Mouse (Mus musculus) forebrain, embryonic 10.5 days (tissue): ENCODE data around the gene Unc45b. TPM values are rescaled to one million over a fixed set of nuclear protein-coding genes. Genes with fewer than 3 reads are reported as not detected.
A peak's percentile ranks its signal among the peaks of the same experiment; 100 is the strongest.
"Not testable (repeated sequence)": the region's sequence is repeated elsewhere in the genome, so short reads cannot be mapped to it uniquely, and the experiment has no call there.

Experiments used
- DNase-seq: peaks from one replicate; pipeline ENCODE4 v3.0.0-alpha.2; 2017; ENCODE audit warnings: low spot score; ENCODE audit errors: extremely low spot score
- H3K27ac ChIP-seq: fragments of 300-500 bp; sonication (generic); 2 replicates; pipeline ENCODE4 v1.5.1; 2016; ENCODE audit warnings: mild to moderate bottlenecking
- H3K27me3 ChIP-seq: fragments of 300-500 bp; sonication (generic); 2 replicates; pipeline ENCODE4 v1.6.1; 2016; ENCODE audit warnings: mild to moderate bottlenecking; ENCODE audit not compliant: poor library complexity, severe bottlenecking
- H3K36me3 ChIP-seq: fragments of 300-500 bp; sonication (generic); replicated peaks from 2 replicates; pipeline ENCODE4 v1.6.1; 2016; ENCODE audit warnings: mild to moderate bottlenecking, moderate library complexity
- H3K4me1 ChIP-seq: fragments of 300-500 bp; sonication (generic); 2 replicates; pipeline ENCODE4 v1.6.1; 2016
- H3K4me3 ChIP-seq: fragments of 300-500 bp; sonication (generic); 2 replicates; pipeline ENCODE4 v1.5.1; 2016; ENCODE audit warnings: mild to moderate bottlenecking, moderate library complexity
- H3K9me3 ChIP-seq: fragments of 300-500 bp; sonication (generic); 2 replicates; pipeline ENCODE4 v1.6.1; 2016; ENCODE audit warnings: mild to moderate bottlenecking, moderate library complexity
- WGBS: fragments of 180-500 bp; shearing (Covaris S2); methylation state at CpG from one replicate; pipeline ENCODE4 v1.1.7; 2016; 5-methylcytosine and 5-hydroxymethylcytosine counted together
- polyA plus RNA-seq: library from polyadenylated mRNA; unstranded; fragments of >200 nt; fragmentation: Nextera tagmentation; extraction: Ambion mirVana; gene quantifications from 2 replicates; pipeline ENCODE4 v1.2.1, GENCODE M21; 2016

Gene Unc45b
- polyA plus RNA-seq, 1 experiment from 2014 or later = 0.31 TPM

DNA sequence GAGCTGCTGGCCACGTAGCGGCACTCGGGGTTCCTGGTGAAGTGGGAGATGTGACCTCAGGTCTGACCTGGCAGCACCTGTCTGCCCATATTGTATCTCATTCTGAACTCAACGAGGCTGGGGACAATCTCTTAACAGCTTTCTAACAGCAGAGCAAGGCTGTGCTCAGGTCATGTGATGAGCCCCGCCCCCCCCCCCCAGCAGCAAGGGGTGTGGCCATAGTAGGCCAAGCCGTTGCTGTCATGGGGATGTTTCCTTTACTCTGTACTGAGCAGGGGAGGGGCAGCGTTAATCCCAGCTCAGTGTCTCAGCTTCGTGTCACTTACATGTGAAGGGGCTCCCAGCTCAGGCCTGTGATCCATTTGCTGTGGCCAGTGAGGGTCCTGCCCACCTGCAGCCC, 5.4 kb upstream of the Unc45b start:
- Histone ChIP-seq H3K36me3 (peaks cover 75% of the 10 kb centered on the region), H3K9me3 (no peaks in the 10 kb centered on the region), H3K27ac (no peak overlapping the region), H3K27me3 (0 out of 2 replicates have a peak, but pooled peaks cover 5% of the 10 kb centered on the region), H3K4me3 (no peak overlapping the region), H3K4me1 (peaks cover 15% of the 10 kb centered on the region)
- WGBS = 71% methylated on average over 8 of the region's 8 CpGs
- DNase-seq = no peak

GRCm38 (mm10) chr11:82905816-82906215, 4.5 kb upstream of the Unc45b start:
- H3K36me3 ChIP-seq = peaks cover 66% of the 10 kb centered on the region
- WGBS = 89% methylated on average over 5 of the region's 5 CpGs
- H3K27ac ChIP-seq = no peak overlapping the region
- 0 out of 2 replicates have a peak, but pooled peaks cover 7% of the 10 kb centered on the region for H3K27me3 ChIP-seq
- peaks cover 15% of the 10 kb centered on the region for H3K4me1 ChIP-seq
- no peaks in the 10 kb centered on the region for H3K9me3 ChIP-seq
- H3K4me3 ChIP-seq = no peak overlapping the region
- DNase-seq = no peak

GRCm38 (mm10) chr11:82907651-82908607, 2.4 kb upstream of the Unc45b start, which contains the start of gene Nle1:
Gene Nle1, minus strand, starts transcription at chr11:82908411.
- Histone ChIP-seq H3K27ac (peak within 1 kb of the TSS; percentile 89), H3K4me1 (peaks cover 15% of the 10 kb centered on the region), H3K36me3 (peaks cover 45% of the 10 kb centered on the region), H3K9me3 (no peaks in the 10 kb centered on the region), H3K4me3 (peak within 1 kb of the TSS; percentile 90), H3K27me3 (peaks cover 22% of the 10 kb centered on the region)
- peak; percentile 93 for DNase-seq
- WGBS = 2% methylated on average over 73 of the region's 73 CpGs

- Histone ChIP-seq H3K27ac (peak overlapping the region; percentile 89), H3K36me3 (peaks cover 38% of the 10 kb centered on the region), H3K4me1 (peaks cover 15% of the 10 kb centered on the region), H3K4me3 (peak overlapping the region; percentile 90), H3K9me3 (no peaks in the 10 kb centered on the region), H3K27me3 (peaks cover 28% of the 10 kb centered on the region)
- 60% methylated on average over 10 of the region's 10 CpGs for WGBS
- DNase-seq = no peak
Observed at GRCm38 (mm10) chr11:82908608-82908989, 1.8 kb upstream of the Unc45b start.

GRCm38 (mm10) chr11:82910679-82911389, 484 bp downstream of the Unc45b start:
- Histone ChIP-seq H3K27ac (no peak overlapping the region), H3K4me3 (no peak overlapping the region), H3K9me3 (no peaks in the 10 kb centered on the region), H3K36me3 (peaks cover 16% of the 10 kb centered on the region), H3K4me1 (peaks cover 20% of the 10 kb centered on the region), H3K27me3 (peaks cover 38% of the 10 kb centered on the region)
- no peak for DNase-seq
- 83% methylated on average over 11 of the region's 11 CpGs for WGBS

DNA sequence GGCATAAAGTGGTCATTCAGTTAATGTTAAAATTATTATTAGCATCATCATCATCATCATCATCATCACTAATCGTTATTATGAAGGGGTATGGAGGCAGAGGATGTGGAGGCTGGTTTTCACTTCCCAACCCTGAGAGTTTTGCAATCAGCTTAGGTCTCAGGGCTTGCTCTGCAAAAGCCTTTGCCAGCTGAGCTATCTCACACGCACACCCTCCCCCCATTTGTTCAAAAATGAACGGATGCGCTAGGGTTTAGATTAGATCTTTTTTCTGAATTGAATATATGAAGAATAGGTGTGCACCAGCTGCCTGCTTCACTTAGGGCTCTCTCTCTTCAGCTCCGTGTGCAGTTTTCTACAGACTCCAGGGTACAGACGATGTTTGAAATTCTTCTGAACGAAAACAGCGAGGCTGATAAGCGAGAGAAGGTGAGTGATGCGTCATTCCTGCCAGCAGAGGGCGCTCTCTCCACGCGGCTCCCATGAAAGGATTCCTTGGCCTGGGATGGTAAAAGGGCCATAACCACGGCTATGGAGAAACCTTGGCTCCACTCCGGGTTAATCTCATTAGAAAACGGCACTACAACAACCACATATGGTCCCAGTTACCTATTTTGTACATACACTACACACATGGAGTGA, 4.5 kb downstream of the Unc45b start:
- Histone ChIP-seq H3K27me3 (peaks cover 46% of the 10 kb centered on the region), H3K27ac (no peak overlapping the region), H3K4me3 (peak overlapping the region; percentile 39), H3K4me1 (peaks cover 6% of the 10 kb centered on the region; the same call in 1 of the 2 replicates), H3K36me3 (no peaks in the 10 kb centered on the region), H3K9me3 (no peaks in the 10 kb centered on the region)
- DNase-seq = peak; percentile 86
- WGBS = 9% methylated on average over 16 of the region's 16 CpGs

DNA sequence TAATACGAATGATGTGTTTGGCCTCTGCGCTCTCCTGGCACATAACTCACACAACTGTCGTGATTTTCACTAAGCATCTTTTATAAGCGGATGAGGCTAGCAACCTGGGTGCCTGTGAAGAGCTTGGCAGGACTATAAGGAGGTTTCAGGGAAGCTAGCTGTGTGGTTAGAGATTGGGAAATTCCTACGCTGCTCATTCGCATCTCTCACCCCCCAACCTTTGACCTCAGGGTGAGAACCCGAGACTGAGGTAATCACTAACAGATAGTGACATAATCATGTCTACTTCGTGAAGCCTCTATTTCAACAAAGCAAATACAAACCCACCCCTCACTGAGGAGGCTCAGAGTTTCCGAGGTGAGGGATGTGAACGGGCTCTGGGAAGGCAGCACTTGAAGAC, 10.4 kb downstream of the Unc45b start:
- Histone ChIP-seq H3K36me3 (no peaks in the 10 kb centered on the region), H3K4me3 (no peak overlapping the region), H3K27me3 (peaks cover 49% of the 10 kb centered on the region), H3K9me3 (no peaks in the 10 kb centered on the region), H3K27ac (no peak overlapping the region), H3K4me1 (no peaks in the 10 kb centered on the region)
- WGBS = 53% methylated on average over 10 of the region's 10 CpGs
- no peak for DNase-seq

DNA sequence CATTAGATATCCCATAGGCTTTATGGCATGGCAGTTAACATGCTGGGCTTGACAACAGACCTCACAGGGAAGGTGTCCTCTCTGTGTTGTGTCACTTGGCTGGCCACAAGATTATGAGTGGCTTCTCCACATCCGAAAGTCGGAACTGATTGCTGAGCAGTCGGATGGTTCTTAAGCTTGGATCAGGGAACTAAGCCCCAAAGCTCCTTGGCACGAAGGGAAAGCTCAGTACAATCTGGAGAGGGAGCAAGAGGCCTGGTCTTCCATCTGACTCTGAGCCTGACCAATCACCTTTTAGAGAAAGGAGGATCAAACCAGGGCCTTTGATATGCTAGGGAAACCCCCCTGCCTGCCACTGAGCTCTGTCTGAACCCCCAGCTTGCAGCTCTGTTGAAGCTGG, 11.3 kb downstream of the Unc45b start:
- Histone ChIP-seq H3K36me3 (no peaks in the 10 kb centered on the region), H3K4me3 (no peak overlapping the region), H3K27ac (no peak overlapping the region), H3K27me3 (peaks cover 56% of the 10 kb centered on the region), H3K9me3 (no peaks in the 10 kb centered on the region), H3K4me1 (no peaks in the 10 kb centered on the region)
- WGBS = 74% methylated on average over 4 of the region's 4 CpGs
- DNase-seq = no peak

GRCm38 (mm10) chr11:82923910-82924309, 13.6 kb downstream of the Unc45b start:
- not testable (repeated sequence) for H3K27ac ChIP-seq, H3K36me3 ChIP-seq, H3K4me3 ChIP-seq, H3K4me1 ChIP-seq, DNase-seq, H3K9me3 ChIP-seq
- peaks cover 75% of the 10 kb centered on the region for H3K27me3 ChIP-seq
- WGBS = 94% methylated on average over 6 of the region's 6 CpGs

- no peak for DNase-seq
- Histone ChIP-seq H3K27me3 (peaks cover 86% of the 10 kb centered on the region), H3K36me3 (no peaks in the 10 kb centered on the region), H3K27ac (no peak overlapping the region), H3K9me3 (no peaks in the 10 kb centered on the region), H3K4me1 (peaks cover 22% of the 10 kb centered on the region), H3K4me3 (no peak overlapping the region)
- 25% methylated on average over 20 of the region's 20 CpGs for WGBS
Observed at GRCm38 (mm10) chr11:82928897-82929632, 18.7 kb downstream of the Unc45b start.

- no peak for DNase-seq
- H3K27me3 ChIP-seq = peaks cover 91% of the 10 kb centered on the region
- WGBS = 48% methylated on average over 3 of the region's 3 CpGs
- H3K36me3 ChIP-seq = no peaks in the 10 kb centered on the region
- H3K4me3 ChIP-seq = no peak overlapping the region
- no peak overlapping the region for H3K27ac ChIP-seq
- H3K9me3 ChIP-seq = no peaks in the 10 kb centered on the region
- peaks cover 22% of the 10 kb centered on the region for H3K4me1 ChIP-seq
Observed at GRCm38 (mm10) chr11:82929633-82929950, 19.2 kb downstream of the Unc45b start.

- Histone ChIP-seq H3K27me3 (peaks cover 96% of the 10 kb centered on the region), H3K4me1 (peaks cover 22% of the 10 kb centered on the region), H3K4me3 (peak overlapping the region; percentile 60)
- H3K27ac ChIP-seq, DNase-seq, H3K36me3 ChIP-seq, H3K9me3 ChIP-seq: not testable (repeated sequence)
- WGBS = 1% methylated on average over 79 of the region's 85 CpGs
Observed at GRCm38 (mm10) chr11:82930391-82930955, 20.1 kb downstream of the Unc45b start.
